Mouse (Mus musculus) heart, postnatal 0 days (tissue): ENCODE data around the gene Med20.

Experiments
- CTCF ChIP-seq: IDR thresholded peaks from 2 replicates; pipeline ENCODE4 v1.5.1; 2016; ENCODE audit warnings: antibody characterized with exemption, control low read depth, low read depth
- EP300 ChIP-seq: IDR thresholded peaks from 2 replicates; pipeline ENCODE4 v1.6.1; 2016; ENCODE audit warnings: antibody characterized with exemption, low read depth

- TF ChIP-seq CTCF, result no peak
- TF ChIP-seq EP300, result no peak
These were observed 20.9 kb downstream of the Med20 start for GRCm38 (mm10) chr17:47632181-47632840.
